Mouse (Mus musculus): ENCODE measurements at regions not wholly inside any gene's neighbourhood (a gene's known extent, or its start where the extent isn't known, plus 50 kb on each side); places are given as distances from the start of the nearest gene placed in this dataset.

DNA sequence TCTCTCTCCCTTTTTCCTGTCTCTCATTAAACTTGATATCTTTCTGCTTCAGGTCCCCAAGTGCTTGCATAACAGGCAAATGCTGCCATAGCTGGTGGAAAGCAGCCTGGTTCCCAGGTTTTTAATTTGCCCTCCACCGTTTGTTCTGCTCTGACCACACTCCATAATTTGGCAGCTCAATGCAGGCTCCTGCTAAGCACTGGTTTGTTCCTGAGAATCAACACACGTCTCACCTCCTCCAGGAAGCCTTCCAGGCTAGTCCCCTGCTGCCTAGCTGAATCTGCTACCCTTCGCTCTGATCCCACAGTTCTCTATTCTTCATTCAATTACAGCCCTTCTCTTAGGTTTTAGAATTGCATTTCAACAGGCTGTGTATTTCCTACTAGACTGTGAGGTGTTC, 152.4 kb upstream of the Ppp2r3a start:
- in situ Hi-C loops (cut with MboI, MseI) = no loop called here

DNA sequence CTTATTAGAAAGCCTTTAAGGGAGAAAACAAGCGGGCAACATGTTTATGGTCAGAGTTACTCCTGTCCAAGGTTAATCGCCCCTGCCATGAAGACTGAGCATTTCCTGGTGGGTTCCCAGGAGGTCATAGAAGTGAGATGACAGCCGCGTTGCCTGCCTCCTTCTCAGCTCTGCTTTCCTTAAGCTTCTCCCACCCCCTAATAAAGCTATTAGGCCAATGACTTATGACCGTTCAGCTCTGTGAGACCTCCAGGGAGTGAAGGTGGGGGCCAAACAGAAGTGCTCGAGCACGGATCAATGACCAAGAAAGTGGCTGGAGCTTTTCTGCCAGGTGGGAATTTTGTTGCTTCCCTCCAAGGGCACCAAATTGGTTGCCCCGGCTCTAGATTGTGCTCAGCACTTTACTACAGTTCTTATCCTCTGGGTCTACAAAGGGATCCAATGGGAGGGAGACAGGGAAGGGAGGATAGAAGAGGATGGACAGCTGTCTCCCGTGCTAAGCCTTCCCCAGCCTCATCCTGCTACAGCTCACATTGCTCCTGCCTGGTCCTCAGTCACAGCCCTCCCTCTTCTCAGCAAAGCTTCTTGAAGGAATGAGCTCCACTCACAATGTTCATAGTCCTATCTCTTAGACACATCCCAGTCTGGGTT, 151.1 kb upstream of the Ppp2r3a start:
- in situ Hi-C loops (cut with MboI, MseI) = no loop called here

DNA sequence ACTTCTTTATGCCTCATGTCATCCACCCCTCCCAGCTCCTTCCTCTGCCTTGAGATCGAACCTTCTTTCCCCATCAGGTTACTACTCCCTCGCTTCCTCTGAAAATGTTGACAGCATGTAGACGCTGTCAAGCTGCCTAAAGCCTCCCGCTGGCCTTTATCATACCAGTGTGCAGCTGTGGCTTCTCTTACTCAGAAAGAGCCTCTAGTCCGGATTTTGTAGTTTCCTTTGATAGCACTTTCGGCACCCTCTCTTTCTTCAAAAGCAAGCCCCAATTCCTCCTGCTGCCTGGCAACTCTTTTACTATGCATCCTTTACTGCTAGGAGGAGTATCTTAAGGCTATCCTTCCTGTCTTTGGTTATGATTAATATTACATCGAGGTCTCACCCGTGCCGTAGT, 149.8 kb upstream of the Ppp2r3a start:
- in situ Hi-C loops (cut with MboI, MseI) = no loop called here

DNA sequence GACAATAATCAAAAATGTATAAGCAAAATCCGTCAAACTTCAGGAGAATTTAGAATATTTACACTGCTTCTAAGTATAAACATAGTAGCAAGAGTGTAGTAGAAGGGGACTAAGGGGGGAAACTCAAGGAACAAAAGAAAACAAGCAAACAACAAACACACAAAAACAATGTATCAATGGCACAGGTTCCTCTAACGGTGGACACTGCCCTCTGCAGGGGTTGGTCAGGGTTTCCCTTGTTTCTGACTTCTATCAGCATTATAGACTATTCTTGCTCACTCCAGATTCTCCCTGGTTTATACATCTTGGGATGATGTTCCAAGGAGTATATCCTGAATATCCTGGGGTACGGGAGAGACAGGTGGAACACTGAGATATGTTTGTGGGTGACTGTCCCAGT, 147.3 kb upstream of the Ppp2r3a start:
- in situ Hi-C loops (cut with MboI, MseI) = no loop called here

DNA sequence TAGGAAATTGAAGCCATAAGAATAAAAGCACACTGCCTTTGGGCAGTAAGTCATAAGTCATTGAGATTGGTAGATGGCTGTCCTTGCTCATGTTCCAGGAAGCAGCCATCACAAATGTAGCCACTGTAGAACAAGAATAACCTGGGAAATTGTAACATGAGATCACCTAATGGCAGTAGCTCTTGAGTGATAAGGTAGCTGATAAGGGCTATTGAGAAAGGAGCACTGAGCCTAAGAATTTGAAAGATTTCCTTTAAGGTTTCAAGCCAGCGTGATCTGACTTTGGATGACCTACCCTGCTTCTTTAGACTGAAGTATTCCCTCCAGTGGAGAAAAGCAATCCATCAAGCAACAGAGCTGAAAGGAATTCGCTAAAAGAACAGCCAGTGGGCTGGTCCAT, 117.8 kb upstream of the Ppp2r3a start:
- in situ Hi-C loops (cut with MboI, MseI) = no loop called here

DNA sequence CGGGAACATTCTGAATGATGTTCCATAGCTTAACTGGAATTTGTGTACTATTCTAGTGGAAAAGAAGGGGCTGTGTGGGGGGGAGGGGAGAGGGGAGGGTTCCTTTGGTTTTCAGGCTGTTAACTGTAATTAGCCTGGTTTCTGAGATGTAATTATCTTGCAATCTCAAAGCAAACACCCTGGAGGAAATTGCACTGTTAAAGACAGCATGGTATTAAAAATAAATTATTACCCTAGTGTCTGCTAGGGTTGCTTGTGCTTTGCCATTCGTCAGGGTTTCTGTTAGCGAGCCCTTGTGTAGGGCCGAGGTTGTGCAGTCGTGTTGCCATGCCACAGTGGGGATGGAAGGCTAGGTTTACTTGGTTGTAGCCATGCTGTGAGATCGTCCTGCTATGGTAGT, 105.0 kb upstream of the Ppp2r3a start:
- in situ Hi-C loops (cut with MboI, MseI) = loop anchor here (10.0 kb wide), 1 partner anchor 1192 kb away; no protein-coding TSS in a partner anchor

DNA sequence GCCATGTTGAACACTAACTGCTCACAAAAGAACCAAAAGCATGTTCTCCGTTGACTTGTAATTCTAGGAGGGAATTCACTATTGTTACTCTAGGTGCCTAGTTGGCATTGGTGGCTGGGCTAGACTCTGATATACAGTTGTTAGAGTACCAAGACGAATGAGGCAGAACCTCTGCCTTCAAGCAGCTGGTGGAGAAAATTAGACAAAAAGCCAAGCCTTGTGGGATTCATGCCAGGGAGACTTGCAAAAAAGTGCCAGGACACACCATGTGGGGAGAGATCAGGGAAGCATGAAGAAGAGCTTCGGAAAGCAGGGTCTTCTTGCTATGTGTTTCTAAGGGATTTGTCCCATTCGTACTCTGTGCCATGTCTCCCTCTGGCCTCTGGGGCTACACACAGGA, 97.2 kb upstream of the Ppp2r3a start:
- in situ Hi-C loops (cut with MboI, MseI) = no loop called here

DNA sequence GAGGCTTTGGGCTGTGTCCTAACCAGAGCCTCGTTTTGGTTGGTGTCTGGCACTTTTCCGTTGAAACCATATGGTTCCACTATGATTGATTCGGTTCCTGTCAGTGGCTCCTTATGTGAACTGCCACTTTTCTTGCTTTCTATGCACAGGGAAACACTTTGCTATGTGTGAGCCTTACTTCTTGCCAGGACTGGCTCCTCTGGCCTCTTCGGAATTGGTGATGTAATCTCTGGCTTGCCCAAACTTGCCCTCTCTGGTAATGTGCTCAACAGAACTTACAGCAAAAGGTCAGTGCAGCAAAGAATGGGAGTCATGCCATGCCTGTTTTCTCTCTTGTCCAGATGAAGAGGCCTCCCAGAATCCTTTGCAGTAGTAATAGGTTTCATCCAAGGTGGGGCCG, 91.3 kb upstream of the Ppp2r3a start:
- in situ Hi-C loops (cut with MboI, MseI) = no loop called here

DNA sequence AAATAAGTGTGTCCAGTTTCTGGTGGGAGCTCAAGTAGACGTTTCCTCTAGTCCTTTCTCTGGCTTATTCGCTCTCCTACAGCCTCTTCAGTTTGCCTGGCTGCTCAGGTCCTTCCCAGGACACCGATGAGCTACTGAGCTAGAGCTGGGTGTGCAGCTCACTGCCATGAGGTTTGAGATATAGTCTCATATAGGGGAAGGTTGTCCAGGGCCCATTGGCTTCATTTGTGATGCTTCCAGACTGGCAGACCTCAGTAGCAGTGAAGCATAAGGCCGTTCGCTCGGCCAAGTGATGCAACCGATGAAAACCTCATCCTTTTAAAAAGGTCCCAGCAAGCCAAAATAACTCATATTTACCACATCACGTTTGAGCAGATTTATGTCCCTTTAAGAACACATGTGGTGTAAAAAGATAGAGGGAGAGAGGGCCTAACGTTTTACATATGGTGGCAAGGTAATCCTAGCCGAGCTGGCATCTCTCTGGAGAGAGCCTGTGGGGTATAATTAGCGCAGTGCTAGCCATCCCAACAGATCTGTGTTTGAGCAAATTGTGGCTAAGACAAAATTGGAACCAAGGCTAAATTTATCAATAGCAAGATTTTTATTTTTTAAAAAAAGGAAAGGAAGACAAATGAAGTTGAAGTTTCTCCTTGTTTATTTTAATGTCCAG, 89.3 kb upstream of the Ppp2r3a start:
- in situ Hi-C loops (cut with MboI, MseI) = no loop called here

DNA sequence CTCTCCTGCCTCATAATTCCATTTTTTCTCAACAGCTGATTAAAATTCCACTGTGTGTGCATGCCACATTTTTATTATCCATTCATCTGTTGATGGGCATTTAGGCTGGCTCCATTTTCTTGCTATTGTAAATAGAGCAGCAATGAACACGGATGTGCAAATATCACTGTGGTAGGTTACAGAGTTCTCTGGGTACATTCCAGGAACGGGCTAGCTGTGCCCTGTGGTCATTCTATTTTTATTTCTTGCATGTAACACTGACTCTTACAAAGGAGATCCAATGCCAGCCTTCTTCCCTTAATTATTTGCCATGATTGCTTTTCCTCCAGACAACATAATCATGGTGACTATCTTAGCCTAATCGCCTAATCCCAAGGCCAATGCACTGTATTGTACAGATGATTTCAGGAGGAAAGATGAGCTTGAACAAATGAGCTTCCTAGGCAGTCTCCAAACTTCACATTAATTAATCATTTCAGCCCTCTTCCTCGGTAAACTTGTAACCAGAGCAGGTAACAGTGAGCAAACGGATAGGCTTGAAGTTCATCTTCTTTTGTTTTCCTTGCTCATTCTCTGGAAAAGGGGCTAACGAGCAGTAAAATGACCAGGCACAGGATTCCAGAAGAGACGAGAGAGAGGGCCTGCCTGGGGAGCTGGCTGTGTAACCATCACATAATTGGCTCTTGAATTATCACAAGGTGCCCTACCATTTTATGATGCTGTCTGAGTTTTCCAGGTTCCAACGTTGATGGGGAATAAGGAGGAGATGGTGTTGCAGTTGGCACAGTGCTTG, 77.6 kb upstream of the Ppp2r3a start:
- in situ Hi-C loops (cut with MboI, MseI) = loop anchor here (10.0 kb wide), 1 partner anchor 154 kb away; no protein-coding TSS in a partner anchor

DNA sequence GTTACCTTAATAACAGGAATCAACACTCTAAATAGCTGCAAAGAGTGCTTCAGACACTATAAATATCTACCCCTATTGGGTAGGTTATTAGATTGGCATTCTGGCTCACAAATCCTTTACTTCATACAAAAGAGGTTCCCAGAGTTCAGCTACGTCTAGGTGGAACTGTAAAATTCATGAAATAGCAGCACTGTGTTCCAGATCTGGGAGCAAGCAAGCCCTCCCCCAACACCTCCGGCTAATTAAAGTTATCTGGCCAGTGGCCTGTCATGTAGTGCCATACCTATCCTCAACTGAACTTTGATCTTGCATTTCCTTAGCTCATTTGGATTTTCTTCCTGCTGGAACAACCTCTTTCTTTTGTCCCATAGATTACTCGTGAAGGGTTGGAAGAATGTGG, 75.4 kb upstream of the Ppp2r3a start:
- in situ Hi-C loops (cut with MboI, MseI) = loop anchor here (10.0 kb wide), 1 partner anchor 152 kb away; no protein-coding TSS in a partner anchor

DNA sequence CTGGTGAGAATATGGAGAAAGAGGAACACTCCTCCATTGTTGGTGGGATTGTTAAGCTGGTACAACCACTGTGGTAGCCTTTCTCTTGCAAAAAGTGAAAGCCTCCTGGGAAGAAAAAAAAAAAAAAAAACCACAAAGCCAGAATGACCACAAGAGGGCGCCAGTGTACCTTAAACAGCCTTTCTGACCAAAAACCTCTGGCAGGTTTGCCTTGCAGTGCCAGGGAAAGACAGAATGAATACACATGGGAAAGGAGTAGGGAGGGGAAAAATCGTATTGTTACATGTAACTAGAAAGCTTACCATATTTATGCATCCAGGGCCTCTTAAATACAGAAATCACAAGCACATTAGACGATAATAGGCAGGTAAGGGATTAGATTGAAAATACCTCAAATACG, 62.4 kb upstream of the Ppp2r3a start:
- in situ Hi-C loops (cut with MboI, MseI) = no loop called here

DNA sequence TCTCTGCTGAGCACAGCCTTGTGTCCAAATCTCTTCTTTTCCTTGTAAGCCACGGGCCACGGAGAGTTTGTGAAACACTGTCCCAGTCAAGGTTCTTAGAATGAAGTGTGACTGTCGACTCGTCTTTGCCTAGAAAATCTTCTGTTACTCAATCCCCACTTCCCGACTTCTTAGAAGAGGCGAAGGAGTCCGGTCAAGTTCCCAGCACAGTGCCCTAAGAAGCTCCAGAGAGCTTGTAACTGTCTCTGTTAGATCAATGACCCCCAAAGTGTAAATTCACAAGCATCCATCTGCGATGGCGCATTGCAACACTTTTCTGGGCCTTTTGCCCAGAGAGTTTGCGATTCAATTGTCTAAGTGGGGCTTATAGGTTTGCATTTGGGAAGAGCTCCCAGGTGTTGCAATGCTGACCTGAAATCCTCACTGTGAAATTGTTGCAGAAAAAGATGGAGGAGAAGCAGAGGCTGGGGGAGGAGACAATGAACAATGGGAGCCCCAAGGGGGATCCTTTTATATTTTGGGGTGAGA, 54.9 kb upstream of the Ppp2r3a start:
- in situ Hi-C loops (cut with MboI, MseI) = loop anchor here (10.0 kb wide), 1 partner anchor 112 kb away; no protein-coding TSS in a partner anchor

DNA sequence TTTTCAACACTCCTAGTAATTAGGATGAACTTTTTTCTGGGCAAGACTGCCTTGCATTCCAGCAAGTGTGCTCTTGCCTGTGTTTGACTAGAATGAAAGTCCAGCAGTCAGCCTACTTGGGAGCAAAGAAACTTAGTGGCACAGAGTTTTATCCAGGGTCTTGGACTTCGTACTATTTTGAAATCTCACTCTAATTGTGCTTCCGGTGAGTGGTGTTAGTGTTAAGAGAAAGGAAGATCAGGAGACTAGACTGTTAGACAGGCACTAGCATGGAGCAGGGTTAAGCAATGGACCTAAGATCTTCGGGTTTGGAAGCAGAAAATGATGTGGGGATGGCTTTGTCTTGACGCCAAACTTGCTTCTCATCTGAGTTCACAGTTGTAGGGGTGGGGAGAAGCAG, 54.1 kb upstream of the Ppp2r3a start:
- in situ Hi-C loops (cut with MboI, MseI) = loop anchor here (10.0 kb wide), 1 partner anchor 111 kb away; no protein-coding TSS in a partner anchor

Data from regulatory T cell (primary cell).